Mouse (Mus musculus): ENCODE results near the gene Peli3. TPM values are rescaled to one million over a fixed set of nuclear protein-coding genes. Genes with fewer than 3 reads are reported as not detected.
"Not testable (repeated sequence)": the region's sequence is repeated elsewhere in the genome, so short reads cannot be mapped to it uniquely, and the experiment has no call there.

The Peli3 gene
- total RNA-seq (2021), result 1 to 10 TPM; 1.0 to 1.3 TPM

DNA sequence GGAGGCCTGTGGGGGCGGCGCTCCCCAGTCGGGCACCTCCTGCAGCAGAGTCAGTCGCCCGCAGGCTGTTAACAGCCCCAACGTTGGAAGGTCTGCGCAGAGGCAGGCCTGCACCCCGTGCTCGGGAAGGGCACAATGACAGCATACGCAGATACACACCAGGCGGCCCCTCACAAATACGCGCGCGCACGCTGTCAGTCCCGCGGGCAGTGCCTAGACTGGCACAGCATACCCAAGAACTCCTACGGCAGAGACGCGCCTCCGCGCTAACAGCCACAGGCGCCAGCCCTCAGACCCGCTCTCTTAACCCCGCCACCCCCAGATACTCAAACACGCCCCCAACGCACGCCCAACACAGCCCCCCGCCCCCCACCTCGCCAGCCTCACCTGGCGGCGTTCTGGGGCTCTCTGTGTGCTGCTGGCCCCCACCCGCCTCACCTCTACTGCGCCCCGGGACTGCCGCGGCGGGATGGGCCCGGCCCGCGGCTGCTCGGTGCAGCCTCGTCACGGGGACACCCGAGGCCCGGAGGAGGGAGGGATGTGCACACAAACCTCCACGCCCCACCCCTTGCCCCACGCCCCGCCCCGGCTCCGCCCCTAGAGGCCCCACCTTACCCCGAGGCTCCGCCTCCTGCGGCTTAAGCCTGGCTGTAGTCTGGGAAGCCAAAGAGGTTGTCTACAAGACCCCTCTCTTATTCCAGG, at the start of gene Peli3:
Peli3 (minus strand) TSS at position 577 of the 702 bp plus-strand sequence.
- DNase-seq (ENCODE audit: low spot score), result peak; percentile 25
- intact Hi-C loops (cut with DNase I), result no loop called here

DNA sequence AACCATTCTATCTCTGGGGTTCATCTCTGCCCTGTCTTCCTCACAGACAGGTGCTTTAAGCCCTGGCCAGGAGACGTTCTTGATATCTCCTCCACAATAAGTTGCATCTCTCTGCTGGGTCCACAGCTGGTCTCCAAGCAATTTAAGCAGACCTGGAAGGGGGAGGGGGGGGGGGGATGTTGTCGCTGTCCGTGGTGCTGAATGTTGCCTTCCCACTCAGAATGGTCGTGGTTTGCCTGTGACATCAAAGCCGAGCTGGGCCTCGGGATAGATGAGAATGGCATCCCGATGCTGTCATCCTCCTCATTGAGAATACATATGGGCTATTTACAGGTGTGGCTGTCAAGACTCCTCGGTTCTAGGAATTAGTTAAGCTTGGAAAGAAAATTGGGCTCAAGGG, 49.4 kb upstream of the Peli3 start:
- DNase-seq (ENCODE audit: low spot score), result no peak
- intact Hi-C loops (cut with DNase I), result loop anchor here (10.0 kb wide), 1 partner anchor 368 kb away; the partner anchor contains the start of gene Rce1

DNA sequence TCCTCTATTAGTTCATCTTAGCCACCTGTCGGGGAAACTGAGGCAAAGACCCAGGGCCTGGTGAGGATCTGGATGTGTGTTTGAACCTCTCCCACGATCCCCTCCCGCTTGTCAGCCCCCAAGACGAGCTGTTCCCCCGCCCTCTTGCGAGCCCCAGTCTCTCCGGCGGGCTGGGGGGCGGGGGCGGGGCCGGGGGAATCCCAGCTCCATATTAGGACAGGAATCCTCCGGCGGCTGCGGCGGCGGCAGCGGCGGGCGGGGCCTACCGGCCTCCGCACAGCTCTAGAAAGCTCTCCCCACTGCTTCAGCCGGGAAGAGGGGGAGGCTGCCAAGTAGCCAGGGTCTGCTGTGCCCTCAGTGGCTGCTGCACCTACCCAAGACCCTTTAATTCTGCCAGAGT, 47.8 kb upstream of the Peli3 start:
- DNase-seq (ENCODE audit: low spot score), result no peak
- intact Hi-C loops (cut with DNase I), result loop anchor here (10.0 kb wide), 1 partner anchor 366 kb away; the partner anchor contains the start of gene Rce1

DNA sequence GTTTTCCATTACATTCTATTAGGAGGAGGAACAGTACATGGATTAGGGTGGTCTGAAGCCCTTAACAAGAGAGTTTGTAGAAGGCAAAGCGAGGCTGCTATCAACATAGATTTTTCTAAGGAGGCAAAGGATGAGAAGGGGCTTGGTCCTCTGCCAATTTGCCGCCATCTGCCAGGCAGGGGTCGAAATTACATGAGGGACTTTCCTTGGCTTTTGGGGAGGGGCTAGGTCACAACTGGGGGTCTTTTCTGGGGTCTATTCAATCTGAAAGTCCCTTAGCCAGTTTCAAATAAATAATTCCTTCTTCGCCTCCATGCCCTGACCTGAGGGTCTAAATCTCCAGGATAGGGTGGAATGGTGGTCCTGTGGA, 47.3 kb upstream of the Peli3 start, which contains the start of gene Npas4:
Npas4 (minus strand) TSS at position 61 of the 370 bp plus-strand sequence.
- no peak for DNase-seq (ENCODE audit: low spot score)
- intact Hi-C loops (cut with DNase I), result loop anchor here (10.0 kb wide), 1 partner anchor 365 kb away; the partner anchor contains the start of gene Rce1

DNA sequence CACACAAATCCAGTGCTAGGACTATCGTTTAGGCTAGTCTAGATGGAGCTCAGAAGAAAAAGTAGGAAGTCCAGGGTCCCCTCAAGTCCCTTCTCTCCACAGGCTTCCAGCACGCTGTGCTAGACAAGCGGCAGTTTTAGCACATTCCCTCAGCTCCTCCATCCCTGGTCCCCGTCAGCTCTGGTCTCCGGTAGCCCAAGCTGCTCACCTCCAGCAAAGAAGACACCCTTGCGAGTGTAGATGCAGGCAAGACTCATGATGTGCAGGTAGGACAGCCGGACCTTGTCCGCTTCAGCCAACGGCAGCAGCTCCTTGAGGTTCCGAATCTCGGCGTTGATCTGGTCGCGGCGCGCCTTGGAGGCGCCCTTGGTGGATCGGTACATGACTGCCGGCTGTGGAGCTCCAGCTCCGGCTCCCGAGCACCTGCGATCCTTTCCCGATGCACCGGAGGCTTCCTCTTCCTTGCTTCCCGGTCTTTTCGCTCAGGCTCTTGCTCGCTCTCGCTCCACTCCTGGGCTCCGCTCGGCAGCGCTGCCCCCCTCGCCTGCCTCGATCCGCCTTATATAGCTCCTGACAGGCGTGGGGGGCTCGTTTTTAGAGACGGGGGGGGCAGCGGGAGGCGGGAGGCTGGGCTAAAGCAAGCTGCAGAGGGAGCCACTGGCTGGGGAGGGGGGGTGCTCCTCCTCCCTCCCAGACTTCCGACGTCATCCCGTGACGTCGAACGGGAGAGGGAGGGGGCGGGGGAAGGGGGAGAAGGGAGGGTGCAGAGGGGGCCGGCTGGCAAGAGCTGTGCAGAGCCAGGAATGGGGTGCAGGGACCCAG, 46.7 kb upstream of the Peli3 start:
- DNase-seq (ENCODE audit: low spot score), result no peak
- intact Hi-C loops (cut with DNase I), result loop anchor here (10.0 kb wide), 1 partner anchor 365 kb away; the partner anchor contains the start of gene Rce1

DNA sequence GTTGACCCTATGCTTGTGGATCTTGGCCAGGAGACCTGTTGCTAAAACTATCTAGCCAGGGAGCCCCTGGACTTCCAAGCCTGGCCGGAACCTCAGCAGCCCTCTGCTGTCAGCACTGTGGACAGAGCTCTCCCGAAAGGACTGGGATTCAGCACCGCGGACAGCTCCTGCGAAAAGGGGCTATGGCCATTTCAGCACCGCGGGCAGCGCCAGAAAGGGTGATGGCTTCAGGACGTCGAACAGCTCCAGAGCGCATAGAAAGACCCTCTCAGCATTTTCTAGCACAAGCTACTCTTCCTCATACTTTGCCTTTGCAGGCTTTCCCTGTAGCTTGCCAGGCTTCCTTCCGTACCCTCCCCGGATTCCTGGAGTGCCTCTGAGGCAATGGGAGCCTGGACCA, 46.1 kb upstream of the Peli3 start:
- intact Hi-C loops (cut with DNase I), result no loop called here
- peak; percentile 64 for DNase-seq (ENCODE audit: low spot score)

DNA sequence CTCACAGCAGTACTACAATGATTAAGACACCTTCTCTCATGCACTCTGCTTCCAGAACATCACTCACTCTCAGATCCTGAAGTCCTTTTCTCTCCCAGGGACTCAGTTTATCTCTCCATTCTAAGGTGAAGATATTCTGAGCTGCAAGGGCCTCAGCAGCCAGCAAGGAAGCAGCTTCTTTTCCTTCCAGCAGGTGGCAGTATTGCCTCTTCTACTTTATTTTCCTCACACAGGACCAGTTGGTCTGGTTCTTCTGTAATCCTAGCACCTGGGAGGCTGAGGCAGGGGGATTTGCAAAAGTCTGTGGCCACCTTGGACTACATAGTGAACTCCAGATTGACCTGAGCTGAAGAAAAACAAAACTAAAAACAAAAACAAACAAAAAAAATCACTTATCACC, 38.8 kb upstream of the Peli3 start:
- no peak for DNase-seq (ENCODE audit: low spot score)
- intact Hi-C loops (cut with DNase I), result loop anchor here (1.0 kb wide), 1 partner anchor 21 kb away; no protein-coding TSS in a partner anchor

DNA sequence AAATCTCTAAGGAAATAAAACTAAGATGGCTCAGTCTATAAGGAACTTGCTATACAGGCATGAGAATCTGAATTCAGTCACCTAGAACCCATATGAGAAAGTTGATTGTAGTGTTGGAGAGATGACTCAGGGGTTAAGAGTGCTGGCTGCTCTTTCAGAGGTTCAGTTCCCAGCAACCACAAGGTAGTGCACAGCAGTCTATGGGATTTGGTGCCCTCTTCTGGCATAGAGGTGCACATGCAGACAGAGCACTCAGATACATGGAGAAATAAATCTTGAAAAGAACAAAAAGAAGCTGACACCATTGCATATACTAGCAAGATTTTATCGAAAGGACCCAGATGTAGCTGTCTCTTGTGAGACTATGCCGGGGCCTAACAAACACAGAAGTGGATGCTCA, 25.3 kb upstream of the Peli3 start:
- no peak for DNase-seq (ENCODE audit: low spot score)
- intact Hi-C loops (cut with DNase I), result no loop called here

DNA sequence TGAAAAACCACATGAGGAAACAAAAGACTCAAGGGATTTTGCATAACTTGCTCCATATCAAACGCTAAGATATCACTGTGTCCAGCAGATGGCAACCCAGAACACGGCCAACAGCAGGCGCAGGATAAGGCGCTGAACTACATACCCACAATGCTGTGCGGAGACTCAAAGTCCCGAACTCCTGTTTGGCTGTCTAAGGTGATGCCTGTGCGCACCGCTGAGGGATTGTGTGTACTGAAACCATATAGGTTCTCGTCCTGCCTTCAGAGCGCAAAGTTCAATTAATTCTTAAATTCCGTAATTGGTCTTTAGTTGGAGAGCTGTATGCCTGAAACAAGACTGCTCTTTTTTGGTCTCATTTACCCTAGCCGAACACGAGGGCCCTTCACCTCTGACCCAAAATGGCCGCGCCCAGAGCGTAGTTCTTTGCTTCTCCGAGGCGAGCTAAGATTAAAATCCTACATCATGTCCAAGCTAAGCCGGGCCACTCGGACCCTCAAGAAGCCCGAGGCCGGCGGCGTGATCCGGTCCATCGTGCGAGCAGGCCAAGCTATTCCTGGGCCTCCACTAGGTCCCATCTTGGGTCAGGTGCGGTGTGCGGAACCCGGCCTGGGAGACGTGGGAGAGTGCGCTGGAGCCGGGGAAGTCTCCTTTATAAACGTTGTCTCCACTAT, 19.1 kb upstream of the Peli3 start, which contains the start of gene Mrpl11:
Mrpl11 (plus strand) TSS at position 220 of the 674 bp plus-strand sequence.
- peak; percentile 72 for DNase-seq (ENCODE audit: low spot score)
- intact Hi-C loops (cut with DNase I), result loop anchor here (5.0 kb wide), 2 partner anchors 205 to 330 kb away; partner anchors contain the start of gene Rbm4b

DNA sequence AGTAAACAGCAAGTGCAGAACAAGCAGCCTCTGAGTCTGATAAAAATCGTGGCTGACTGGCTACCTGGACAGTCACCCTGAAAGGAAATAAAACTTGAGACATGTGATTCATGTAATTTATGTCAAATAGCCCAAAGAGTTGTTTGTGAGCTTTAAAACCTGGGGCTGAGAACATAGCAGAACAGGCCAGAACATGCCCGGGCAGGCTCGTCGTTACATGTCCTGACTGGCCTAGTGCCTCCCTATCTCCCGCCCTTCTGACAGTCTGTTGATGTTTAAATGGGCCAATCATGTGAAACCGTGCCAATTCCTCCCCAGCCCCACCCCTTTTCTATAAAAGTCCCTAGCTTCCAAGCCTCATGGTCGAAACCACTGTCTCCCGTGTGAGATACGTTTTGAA, 5.7 kb upstream of the Peli3 start:
- DNase-seq (ENCODE audit: low spot score); intact Hi-C loops (cut with DNase I): not testable (repeated sequence)

DNA sequence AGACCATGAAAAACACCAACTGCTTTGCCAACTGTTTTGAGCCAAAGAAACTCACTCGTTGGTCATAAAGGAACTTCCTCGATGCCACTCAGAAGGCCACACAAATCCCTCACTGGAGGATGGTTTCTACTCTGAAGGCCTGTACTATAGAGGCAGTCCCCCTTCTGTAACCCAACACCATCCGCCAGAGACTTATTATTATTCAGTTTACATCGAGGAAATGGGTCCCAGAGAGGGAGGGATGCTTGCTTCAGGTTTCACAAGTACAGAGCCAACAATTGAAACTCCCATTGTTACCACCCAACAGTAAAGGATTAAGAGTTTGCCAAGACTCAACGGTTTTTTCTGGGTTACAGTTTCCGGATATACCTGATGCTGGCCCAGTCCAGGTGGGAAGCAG, 2.6 kb upstream of the Peli3 start:
- DNase-seq (ENCODE audit: low spot score), result no peak
- intact Hi-C loops (cut with DNase I), result no loop called here

DNA sequence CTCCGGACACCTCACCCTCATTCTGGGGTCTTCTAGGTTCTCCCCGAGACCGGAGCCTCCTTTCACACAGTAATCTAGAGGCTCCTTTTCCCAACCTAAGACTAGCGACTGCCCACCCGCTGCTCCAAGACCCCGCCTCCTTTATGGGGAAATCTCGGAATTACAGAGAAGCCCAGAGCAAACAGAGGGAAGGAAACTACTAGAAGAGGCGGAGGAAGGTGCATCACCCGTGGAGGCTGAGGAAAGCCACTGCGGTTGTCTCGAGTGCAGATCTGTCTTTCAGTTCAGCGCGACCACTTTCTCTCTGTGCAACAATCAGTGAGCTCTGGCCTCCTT, 294 bp upstream of the Peli3 start:
- intact Hi-C loops (cut with DNase I), result no loop called here
- DNase-seq (ENCODE audit: low spot score), result no peak

DNA sequence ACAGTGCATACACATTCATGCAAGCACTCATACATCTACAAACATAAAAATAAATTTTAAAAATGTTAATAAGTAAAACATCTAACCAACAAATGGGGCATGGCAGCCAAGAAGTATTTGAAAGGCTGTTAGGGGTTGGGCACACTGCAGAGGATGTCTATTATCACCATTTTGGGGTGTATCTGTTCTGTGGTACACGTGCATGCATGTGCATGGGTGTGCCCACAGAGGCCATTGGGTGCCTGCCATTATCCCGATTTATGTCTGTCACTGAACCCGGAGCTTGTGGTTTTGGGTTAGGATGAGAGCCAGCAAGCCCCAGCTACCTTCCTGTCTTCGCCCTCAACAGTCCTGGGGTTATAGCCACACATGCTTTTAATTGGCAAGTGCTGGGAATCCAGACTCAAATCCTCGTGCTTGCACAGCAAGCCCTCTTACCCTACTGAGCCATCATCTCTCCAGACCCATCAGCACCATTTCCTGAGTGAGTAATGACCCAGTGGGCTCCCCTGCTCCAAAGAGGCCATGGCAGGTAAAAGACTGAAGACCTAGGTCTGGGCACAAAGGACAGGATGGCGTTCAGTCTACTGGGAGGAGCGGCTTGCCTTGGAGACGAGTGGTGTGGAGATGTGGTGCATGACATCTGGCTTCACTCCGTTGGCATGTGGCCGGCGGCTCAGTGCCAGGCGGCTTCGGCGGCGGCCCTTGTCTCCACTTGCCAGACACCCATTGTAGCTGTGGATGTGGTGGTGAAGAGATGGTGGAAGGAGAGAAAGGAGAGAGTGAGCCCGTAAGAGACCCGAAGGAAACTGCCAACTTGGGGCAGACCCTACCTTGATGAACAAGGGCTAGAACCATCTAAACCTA, 5.2 kb downstream of the Peli3 start:
- DNase-seq (ENCODE audit: low spot score), result no peak
- intact Hi-C loops (cut with DNase I), result no loop called here

DNA sequence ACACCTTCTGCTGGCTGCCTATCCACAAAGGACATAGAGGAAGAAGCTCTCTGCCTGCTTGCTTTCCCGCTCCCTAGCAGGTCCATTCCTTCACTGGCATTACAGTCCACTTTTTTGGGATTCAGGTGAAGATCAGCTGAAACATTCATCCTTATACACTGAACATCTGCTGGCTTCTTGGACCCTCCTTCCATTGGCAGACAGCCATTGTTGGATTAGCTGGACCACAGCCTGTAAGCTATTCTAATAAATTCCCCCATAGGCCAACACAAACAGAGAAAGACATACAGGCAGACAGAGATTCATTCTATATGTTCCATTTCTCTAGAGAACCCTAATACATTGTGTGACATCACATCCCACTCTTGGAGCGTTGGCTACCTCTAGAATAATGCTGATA, 6.0 kb downstream of the Peli3 start:
- no peak for DNase-seq (ENCODE audit: low spot score)
- intact Hi-C loops (cut with DNase I), result no loop called here

DNA sequence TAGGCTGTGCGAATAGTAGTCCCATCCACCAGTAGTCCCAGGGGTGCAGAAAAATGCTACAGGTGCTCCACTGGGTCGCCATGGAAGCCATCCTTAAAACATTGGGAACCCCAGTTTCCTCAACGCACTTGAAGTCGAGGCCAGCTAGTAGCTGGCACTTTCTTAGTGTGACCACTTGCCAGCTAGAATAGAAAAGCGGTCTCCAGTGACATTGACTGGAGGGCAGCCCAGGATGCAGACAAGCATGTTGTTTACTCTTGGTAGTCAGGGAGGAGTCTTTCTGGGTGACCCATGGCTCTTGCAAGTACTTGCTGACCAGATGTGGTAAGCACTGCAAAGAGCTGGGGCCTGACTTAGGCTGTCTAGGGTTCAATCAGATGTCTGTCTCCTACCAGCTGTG, 14.1 kb downstream of the Peli3 start:
- DNase-seq (ENCODE audit: low spot score), result no peak
- intact Hi-C loops (cut with DNase I), result no loop called here

DNA sequence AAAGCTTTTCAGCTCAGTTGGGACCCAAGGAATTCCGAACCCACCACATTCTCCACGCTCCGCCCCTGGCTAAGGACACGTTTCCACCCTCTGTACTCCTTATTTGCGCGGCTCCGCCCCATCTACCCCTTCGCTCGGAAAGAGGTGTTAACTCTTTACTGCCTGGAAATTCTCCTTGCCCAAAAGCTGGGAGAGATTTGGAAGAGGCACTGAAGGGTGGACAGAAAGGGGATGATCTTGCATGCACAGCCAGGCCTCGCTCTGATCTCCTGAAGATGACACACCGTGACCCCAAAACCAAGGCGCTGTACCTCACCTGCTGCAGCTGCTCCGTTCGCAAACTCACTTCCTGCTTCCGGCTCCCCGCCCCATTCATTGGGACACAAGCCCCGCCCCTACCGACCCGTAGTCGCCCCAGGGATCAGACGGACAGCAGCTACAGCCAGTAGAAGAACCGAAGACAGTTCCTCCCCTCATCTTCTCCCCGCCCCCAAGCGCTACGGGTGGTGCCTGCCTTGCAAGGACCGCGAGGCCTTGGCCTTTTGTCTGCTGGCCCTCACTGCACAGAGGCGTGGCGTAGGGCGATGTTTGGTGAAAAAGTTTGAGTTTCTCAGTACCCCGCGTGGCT, 14.9 kb downstream of the Peli3 start, which contains the start of gene Dpp3:
Dpp3 (minus strand) TSS at position 384 of the 628 bp plus-strand sequence.
- intact Hi-C loops (cut with DNase I), result no loop called here
- DNase-seq (ENCODE audit: low spot score), result peak; percentile 95

DNA sequence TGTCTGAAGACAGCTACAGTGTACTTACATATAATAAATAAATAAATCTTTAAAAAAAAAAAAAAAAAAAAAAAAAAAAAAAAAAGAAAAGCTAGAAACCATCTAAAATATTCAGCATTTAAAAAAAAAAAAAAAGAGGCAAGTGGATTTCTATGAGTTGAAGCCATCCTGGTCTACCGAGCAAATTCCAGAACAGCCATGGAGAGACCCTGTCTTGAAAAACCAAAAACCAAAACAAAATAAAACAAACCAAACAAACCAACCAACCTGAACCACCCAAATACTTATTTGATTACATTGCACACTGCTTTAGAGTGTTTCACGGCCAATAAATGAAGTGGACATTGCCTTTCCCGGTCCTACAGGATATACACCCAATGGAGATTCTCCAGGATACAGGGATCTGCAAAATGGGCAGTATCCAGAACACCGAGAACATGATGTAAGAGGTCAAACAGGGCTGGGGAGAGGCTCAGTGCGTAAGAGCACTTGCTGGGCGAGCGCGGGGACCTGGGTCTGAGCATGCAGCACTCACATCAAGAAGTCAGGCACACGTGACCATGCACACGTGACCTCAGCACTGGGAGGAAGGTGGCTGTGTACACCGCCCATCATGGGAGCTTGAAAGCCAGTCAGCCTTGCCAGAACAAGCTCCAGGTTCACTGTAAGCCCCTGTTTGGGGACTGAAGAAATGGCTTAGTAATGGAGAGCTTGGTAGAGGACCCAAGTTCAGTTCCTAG, 17.6 kb downstream of the Peli3 start:
- intact Hi-C loops (cut with DNase I), result no loop called here

DNA sequence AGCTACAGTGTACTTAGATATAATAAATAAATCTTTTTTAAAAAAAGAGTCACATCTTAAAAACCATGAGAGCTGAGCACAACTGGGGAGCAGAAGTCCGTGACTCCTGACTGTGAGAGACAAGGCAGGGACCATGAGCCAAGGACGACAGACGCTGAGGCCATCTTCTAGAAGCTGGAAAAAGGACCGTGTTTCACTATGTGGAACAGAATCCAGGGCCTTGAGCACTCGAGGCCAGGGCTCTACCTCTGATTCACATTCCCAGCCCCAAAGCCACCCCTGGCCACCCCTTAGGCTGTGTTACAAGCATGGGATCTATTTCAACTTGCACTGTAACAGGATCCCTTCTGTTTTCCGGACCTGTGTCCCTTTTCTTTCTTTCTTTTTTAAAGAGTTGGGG, 23.3 kb downstream of the Peli3 start:
- DNase-seq (ENCODE audit: low spot score), result no peak
- intact Hi-C loops (cut with DNase I), result no loop called here

More for the DNA sequence above, 17.6 kb downstream of the Peli3 start:
- no peak for DNase-seq (ENCODE audit: low spot score)

Data from heart, postnatal 25 days (tissue).